Mouse (Mus musculus) cerebellum, adult 2 months (tissue): ENCODE data around the gene Stam2. TPM values are rescaled to one million over a fixed set of nuclear protein-coding genes. Genes with fewer than 3 reads are reported as not detected.
A peak's percentile ranks its signal among the peaks of the same experiment; 100 is the strongest.

Source experiments
- DNase-seq, 2 experiments: peaks; one replicate each; pipeline ENCODE4 v3.0.0; 2021
- H3K27ac ChIP-seq: fragments of 200-500 bp; 2 replicates; pipeline ENCODE4 v1.5.1; 2012; ENCODE audit warnings: low read length, control low read depth, inconsistent platforms; ENCODE audit not compliant: insufficient read depth
- H3K27me3 ChIP-seq: fragments of 200-500 bp; 2 replicates; pipeline ENCODE4 v1.6.1; 2012; ENCODE audit warnings: inconsistent platforms, mild to moderate bottlenecking, low read length, moderate library complexity; ENCODE audit not compliant: control insufficient read depth, insufficient read depth
- H3K4me1 ChIP-seq: fragments of 200-500 bp; 2 replicates; pipeline ENCODE4 v1.6.1; 2011; ENCODE audit warnings: low read length; ENCODE audit not compliant: control insufficient read depth, insufficient read depth
- H3K4me3 ChIP-seq: fragments of 200-500 bp; replicated peaks from 2 replicates; pipeline ENCODE3; 2011; ENCODE audit warnings: mild to moderate bottlenecking, low read depth, low read length, control low read depth; ENCODE audit not compliant: insufficient read depth
- CTCF ChIP-seq: fragments of 200-500 bp; IDR thresholded peaks from 2 replicates; pipeline ENCODE4 v1.5.1; 2011; ENCODE audit warnings: low read depth, mild to moderate bottlenecking, control low read depth, low read length, moderate library complexity, borderline replicate concordance; ENCODE audit not compliant: insufficient read depth
- POLR2A ChIP-seq: fragments of 200-500 bp; IDR thresholded peaks from 2 replicates; pipeline ENCODE4 v1.6.1; 2011; ENCODE audit warnings: low read length, control low read depth, borderline replicate concordance; ENCODE audit not compliant: insufficient read depth
- WGBS: fragments of 180-500 bp; shearing (Covaris S2); methylation state at CpG from one replicate; pipeline ENCODE4 v1.1.7; 2018; 5-methylcytosine and 5-hydroxymethylcytosine counted together
- polyA plus RNA-seq: library from polyadenylated mRNA; depleted of rRNA; stranded (reverse); fragments of >200 nt; gene quantifications from 2 replicates; pipeline ENCODE4 v1.2.3, GENCODE M21; 2012

Stam2 gene
- polyA plus RNA-seq, 1 experiment: 11.2 TPM

- Histone ChIP-seq H3K4me3 (no peak overlapping the region), H3K4me1 (no peaks in the 10 kb centered on the region), H3K27ac (no peak overlapping the region), H3K27me3 (no peaks in the 10 kb centered on the region)
- no peak for DNase-seq
- WGBS: 86% methylated on average over 5 of the region's 5 CpGs
- TF ChIP-seq POLR2A: no peak
- TF ChIP-seq CTCF: no peak
Measured at GRCm38 (mm10) chr2:52717076-52717475, 25.0 kb downstream of the Stam2 start.

- no peak for TF ChIP-seq CTCF
- no peak for TF ChIP-seq POLR2A
- no peaks in the 10 kb centered on the region for H3K4me1 ChIP-seq
- H3K27me3 ChIP-seq: no peaks in the 10 kb centered on the region
- H3K27ac ChIP-seq: no peak overlapping the region
- H3K4me3 ChIP-seq: no peak overlapping the region
- WGBS: 46% methylated on average over 6 of the region's 6 CpGs
- DNase-seq: no peak
Measured at GRCm38 (mm10) chr2:52715538-52715937, 26.5 kb downstream of the Stam2 start.

- no peaks in the 10 kb centered on the region for H3K4me1 ChIP-seq
- H3K27ac ChIP-seq: no peak overlapping the region
- H3K27me3 ChIP-seq: no peaks in the 10 kb centered on the region
- 91% methylated on average over 4 of the region's 4 CpGs for WGBS
- DNase-seq: no peak
- no peak for TF ChIP-seq CTCF
- TF ChIP-seq POLR2A: no peak
- H3K4me3 ChIP-seq: no peak overlapping the region
Measured at GRCm38 (mm10) chr2:52714111-52714510, 28.0 kb downstream of the Stam2 start.

GRCm38 (mm10) chr2:52710804-52711203 lies 31.3 kb downstream of the Stam2 start:
- Histone ChIP-seq H3K4me1 (no peaks in the 10 kb centered on the region), H3K27ac (no peak overlapping the region), H3K4me3 (no peak overlapping the region), H3K27me3 (no peaks in the 10 kb centered on the region)
- WGBS: 69% methylated on average over 2 of the region's 2 CpGs
- TF ChIP-seq CTCF: no peak
- no peak for TF ChIP-seq POLR2A
- DNase-seq: no peak

- H3K4me1 ChIP-seq: no peaks in the 10 kb centered on the region
- no peaks in the 10 kb centered on the region for H3K27me3 ChIP-seq
- WGBS: 92% methylated on average over 5 of the region's 5 CpGs
- TF ChIP-seq CTCF (no peak), POLR2A (no peak)
- H3K4me3 ChIP-seq: no peak overlapping the region
- no peak overlapping the region for H3K27ac ChIP-seq
- no peak for DNase-seq
Measured at GRCm38 (mm10) chr2:52709417-52709816, 32.7 kb downstream of the Stam2 start.

- no peak overlapping the region for H3K4me3 ChIP-seq
- WGBS: 88% methylated on average over 11 of the region's 11 CpGs
- DNase-seq: no peak
- no peaks in the 10 kb centered on the region for H3K4me1 ChIP-seq
- H3K27ac ChIP-seq: no peak overlapping the region
- no peaks in the 10 kb centered on the region for H3K27me3 ChIP-seq
- TF ChIP-seq POLR2A (no peak), CTCF (no peak)
Measured at GRCm38 (mm10) chr2:52701368-52702036, 40.6 kb downstream of the Stam2 start.

- H3K4me3 ChIP-seq: no peak overlapping the region
- no peak overlapping the region for H3K27ac ChIP-seq
- H3K4me1 ChIP-seq: no peaks in the 10 kb centered on the region
- no peak for DNase-seq
- TF ChIP-seq CTCF: no peak
- no peak for TF ChIP-seq POLR2A
- H3K27me3 ChIP-seq: no peaks in the 10 kb centered on the region
- 67% methylated on average over 5 of the region's 5 CpGs for WGBS
Measured at GRCm38 (mm10) chr2:52700352-52700751, 41.7 kb downstream of the Stam2 start.

GRCm38 (mm10) chr2:52694604-52695003 lies 47.5 kb downstream of the Stam2 start:
- H3K27me3 ChIP-seq: no peaks in the 10 kb centered on the region
- no peaks in the 10 kb centered on the region for H3K4me1 ChIP-seq
- WGBS: 87% methylated on average over 6 of the region's 6 CpGs
- no peak for TF ChIP-seq CTCF
- no peak for TF ChIP-seq POLR2A
- no peak for DNase-seq
- H3K4me3 ChIP-seq: no peak overlapping the region
- H3K27ac ChIP-seq: no peak overlapping the region

GRCm38 (mm10) chr2:52691745-52692144 lies 50.3 kb downstream of the Stam2 start:
- TF ChIP-seq CTCF (peak; percentile 31; the same call in 1 of the 2 replicates), POLR2A (no peak)
- Histone ChIP-seq H3K4me1 (no peaks in the 10 kb centered on the region), H3K4me3 (no peak overlapping the region), H3K27ac (no peak overlapping the region), H3K27me3 (no peaks in the 10 kb centered on the region)
- WGBS: 88% methylated on average over 4 of the region's 4 CpGs
- no peak for DNase-seq
